Mouse (Mus musculus) lung, postnatal 10 days (tissue): ENCODE measurements around the gene Ret.

ENCODE experiments used
- DNase-seq: peaks from one replicate; pipeline ENCODE4 v3.0.0; 2021

The Ret gene

DNA sequence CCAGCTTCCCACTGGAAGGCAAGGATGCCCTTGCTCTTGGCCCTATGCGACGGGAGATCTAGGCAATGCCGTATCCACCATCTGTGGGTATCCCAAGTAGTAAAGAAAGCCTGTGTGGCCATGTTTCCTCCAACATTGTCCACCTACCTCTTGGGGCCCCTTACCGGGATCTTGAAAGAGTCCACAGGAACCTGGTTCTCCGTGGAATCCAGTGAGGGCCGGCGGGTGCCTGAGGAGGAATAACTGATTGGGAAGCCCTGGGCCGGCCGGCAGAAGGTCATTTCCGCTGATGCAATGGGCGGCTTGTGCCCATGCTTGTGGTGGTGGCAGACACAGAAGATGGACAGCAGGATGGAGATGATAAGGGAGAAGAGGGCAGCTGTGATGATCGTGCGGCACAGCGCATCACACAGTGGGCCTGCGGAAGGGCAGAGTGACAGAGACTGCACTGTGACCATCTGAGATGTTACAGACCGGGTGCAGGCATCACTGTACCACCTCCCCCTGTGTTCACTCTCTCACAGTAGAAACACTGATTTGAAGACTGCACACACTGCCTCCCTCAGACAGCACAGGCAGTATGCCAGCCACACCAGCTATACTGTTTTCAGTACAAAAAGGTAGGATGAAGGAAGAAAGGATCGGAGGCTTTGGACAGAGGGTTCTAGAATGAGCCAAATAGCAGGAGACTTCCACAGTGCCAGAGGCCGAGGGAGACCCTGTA lies 24.1 kb downstream of the Ret start:
- no peak for DNase-seq

DNA sequence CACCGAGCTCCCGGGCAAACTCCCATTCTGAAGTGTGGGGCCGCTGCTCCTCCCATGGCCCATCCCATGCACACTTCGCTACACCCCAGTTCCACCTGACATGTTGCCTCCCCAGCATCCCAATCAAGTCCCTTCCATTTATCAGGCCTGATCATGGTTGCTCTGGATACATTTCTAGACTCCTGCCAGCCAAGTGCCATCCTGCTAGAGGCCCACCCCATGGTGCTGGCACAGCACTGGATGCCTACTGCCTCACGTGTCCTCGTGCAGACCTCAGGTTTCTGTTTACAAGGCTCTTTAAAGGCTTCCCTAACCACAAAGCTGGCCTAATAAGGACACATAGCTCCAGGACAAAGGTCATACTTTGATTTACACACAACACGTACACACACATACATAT lies 26.1 kb downstream of the Ret start:
- no peak for DNase-seq

DNA sequence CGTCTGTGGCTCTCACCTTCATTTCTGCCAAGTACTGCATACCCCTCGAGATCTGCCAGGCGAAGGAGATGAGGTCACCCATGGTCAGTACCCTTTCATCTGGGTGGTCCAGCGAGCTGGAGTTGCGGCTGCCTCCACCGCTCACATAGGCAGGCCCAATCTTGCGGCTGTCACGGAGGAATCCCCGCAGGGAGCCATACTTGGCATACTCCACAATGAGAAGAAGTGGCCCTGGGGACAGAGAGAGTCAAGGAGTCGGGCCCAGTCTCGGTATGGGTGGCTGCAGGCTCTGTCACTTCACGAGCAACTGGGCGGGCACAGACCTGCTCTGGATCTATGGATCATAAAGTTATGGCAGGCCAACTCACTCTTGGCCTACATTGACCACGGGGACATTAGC lies 29.4 kb downstream of the Ret start:
- DNase-seq, result no peak

DNA sequence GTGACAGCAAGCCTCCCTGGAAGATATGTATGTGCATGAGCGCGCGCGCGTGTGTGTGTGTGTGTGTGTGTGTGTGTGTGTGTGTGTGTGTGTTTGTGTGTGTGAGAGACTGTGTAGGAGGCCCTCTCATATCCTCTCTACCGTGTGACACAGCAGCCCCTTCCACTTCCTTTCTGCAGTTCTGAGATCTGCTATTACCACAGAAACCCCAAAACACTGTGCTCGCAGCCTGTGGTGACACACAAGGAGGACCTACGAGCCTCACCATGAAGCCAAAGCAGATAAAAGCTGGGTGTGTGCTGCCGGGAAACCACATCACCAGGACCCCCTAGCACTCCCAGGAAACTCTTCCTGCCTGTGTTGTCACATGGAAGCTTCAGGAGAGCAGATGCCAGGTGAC lies 30.5 kb downstream of the Ret start:
- no peak for DNase-seq

DNA sequence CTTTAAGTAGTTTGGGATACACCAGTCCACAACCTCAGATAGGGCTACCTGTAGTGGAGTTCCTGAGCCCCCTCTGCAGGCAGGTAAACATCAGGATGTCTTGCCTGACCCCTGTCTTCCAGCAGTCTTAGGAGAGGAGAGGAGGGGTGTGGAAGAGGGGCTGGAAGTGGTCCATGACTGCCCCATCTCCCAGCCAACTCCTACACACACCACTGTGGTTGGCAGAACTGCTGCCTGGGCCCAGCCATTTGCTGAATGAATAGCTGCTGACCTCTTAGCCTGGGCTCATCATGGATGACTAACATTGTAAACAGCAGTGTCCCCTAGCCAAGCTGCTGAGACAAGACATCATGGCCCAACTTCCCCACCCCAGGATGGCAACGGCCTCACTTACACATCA lies 32.0 kb downstream of the Ret start:
- no peak for DNase-seq

DNA sequence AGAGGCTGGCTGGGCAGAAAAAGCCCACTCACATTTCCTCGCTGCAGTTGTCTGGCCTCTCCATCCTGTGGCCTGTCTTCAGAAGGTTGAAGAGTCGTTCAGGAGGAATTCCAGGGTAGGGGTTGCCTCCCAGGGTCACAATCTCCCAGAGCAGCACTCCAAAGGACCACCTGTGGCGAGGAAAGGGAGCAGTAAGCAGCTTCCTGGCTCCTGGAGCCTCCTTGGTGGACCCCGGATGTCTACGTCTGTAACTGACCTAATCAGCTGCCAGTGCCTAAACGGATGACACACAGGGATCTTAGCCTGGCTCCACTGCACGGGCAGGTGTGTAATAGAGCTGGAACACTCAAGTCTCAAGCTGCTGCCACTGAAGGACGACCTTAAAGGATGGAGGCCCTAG lies 32.8 kb downstream of the Ret start:
- DNase-seq, result no peak

DNA sequence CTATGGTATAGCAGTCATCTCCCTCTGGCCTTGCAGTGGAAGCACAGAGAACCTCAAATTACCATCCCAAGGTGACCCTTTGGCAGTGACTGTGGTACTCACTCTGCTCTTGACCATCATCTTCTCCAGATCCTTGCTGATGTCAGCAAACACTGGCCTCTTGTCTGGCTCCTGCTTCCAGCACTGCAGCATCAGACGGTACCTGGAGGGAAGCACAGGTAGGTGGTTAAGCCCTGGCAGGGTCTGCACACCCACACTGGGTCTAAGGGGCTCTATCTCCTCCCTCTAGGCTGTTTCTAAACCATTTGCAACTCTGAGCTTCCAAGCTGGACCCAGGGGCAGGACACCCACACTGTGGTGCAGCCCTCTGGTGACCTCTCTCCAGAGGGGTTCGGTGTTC lies 34.4 kb downstream of the Ret start:
- no peak for DNase-seq

DNA sequence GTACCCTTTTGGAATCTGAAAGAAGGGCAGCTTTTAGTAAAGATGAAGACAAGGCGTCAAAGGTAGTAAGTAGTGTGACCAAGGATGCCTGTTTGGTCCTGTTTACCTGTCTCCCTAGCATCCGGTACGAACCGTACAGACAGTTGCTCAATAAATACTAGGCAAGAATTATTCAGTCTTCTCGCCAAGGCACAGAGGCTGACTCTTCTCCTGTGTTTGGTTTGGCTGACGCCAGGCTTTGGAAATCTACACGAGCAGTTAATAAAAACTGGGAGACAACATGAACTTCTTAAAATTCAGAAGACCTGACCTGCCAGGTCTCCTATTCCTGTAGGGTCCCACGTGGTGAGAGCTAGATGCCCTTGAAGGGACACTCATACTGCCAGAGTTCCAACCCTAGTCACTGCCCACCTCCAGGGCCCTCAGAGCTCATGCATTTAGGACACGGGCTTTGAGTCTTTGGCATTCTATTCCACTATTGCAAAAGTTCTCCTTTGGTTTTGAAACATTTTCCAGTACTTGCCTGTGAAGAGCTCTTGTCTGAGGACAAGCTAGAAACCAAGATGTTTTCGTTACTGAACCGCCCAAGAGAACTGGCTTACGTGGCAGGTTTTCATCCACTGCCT lies 34.9 kb downstream of the Ret start:
- peak; percentile 27 for DNase-seq

DNA sequence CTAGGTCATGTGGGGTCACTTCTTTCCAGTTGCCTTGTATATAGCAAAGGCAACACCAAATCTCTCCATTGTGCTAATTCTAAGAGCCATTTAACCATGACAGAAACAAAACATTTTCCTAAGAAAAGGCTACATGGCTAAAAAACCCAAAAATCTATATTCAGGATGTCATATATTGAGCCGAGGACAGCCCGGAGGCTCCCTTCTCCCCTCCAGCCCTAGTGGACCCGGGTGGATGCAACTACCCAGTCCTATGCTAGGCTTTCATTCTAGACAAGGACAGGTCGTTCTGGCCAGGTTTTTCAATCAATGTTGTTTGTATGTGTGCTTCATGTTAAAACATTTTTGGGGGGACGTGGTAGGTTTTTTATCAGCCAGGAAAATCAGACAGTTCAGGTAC lies 44.4 kb downstream of the Ret start:
- no peak for DNase-seq

DNA sequence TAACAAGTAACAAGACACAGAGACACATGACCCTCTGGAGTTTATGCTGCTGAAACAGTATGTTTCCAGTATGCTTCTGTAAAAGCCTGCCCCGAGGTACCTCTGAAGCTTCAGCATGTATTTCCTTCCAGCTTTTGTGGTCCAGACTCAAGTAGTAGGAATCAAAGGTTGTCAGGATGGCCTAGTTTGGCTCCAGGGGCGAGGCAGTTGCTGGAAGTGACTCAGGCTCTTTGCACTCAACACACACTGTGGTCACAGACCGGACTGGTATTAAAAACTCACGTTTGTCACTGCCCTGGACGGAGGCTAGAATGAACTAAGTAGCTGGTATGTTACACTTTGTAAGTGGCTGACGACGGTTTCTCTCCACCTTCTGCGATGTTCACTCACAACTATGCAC lies 46.5 kb downstream of the Ret start:
- no peak for DNase-seq

DNA sequence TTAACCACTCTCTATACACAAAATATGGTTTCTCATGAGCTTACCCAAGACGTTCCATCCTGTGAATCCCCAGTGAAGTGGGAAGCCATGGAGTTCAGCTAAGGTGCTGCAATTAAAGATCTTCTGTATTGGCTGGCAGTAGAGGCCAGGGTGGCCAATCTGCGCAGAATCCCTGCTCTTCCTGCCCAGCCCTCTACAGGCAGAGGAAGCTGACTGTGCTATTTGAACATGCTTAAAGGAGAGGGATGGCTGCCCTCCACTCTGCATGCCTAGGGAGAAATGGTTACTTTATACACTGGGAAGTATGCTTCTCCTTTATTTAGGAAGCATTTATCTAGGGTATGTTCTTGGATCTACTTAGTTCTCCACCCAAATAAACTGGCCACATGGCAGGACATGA lies 47.0 kb downstream of the Ret start:
- no peak for DNase-seq

DNA sequence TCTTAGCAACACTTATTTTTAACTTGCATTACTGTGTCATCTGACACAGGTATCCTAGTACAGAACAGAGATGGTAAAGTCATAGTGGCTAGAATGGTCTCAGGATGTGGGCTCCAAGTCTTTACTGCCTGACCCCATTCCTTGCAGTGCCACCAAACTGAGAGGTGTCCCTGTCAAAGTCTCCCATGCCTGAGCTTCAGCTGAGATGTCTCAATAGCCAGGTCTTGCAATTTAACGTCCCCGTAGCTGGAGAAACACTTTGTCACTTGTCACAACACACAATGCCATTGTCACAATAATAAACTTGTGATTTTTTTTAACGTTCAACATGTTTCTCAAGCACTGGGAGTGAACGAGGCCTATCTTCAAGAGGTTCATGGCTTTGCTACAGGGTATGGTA lies 47.4 kb downstream of the Ret start:
- no peak for DNase-seq

DNA sequence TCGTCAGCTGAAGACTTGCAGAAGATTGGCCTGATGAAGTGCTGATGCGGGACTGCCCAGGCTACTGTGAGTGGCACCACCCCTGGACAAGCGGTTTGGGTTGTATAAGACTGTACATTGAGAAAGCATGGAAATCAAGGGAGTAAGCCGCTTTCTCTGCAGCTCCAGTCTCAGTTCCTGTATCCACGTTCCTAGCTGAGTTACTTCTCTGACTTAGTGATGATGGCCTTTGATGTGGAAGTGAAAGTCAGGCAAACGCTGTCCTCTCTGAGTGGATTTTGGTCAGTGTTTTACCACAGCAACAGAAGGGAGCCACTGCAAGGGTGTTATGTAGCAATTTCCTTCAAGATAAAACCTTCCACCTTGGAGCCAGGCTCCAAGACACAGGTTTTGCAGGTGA lies 56.6 kb downstream of the Ret start:
- DNase-seq, result no peak

DNA sequence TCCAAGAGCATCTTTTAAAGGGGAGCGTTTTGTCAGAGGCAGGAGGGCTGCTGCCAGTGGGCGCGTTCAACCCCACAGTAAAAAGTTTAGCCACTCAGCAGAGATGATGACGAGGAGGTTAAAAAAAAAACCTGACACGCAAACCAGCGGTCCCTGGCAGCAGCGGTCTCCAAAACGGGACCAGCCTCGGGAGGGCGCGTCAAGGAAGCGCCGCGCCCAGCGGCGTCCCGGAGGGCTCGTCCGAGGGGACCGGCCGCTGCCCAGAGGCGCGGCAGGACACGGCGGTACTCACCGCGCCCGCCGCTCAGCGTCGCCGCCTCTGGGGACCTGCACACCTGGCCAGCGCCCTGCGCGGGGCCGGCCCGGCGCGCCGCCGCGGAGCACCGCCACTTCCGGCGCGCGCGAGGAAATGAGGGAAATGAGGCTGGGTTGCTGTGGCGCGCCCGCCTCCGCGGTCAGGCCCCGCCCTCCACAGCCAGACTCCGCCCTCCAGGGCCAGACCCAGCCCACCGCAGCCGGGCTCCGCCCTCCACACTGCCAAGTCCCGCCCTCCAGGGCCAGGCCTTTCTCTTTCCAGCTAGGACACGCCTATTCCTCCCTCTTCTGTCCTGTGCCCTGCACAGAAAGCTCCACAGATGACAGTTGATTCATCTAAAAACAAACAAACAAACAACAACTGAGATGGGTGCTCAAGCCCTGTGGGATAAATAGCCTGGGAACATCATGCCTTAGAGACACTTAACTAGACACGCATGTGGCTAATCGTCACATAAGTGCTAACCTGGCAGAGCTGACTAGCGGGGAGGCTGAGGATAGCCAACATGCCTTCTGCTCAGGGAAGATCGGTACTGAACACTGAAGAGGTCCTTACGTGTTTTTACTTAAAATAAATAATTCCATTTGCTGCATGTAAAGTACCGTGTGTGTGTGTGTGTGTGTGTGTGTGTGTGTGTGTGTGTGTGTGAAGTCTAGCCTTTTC lies 58.5 kb downstream of the Ret start, which contains the start of gene Csgalnact2:
Gene Csgalnact2, minus strand, starts transcription at position 410 of the 979 bp plus-strand sequence.
- DNase-seq, result peak; percentile 94

DNA sequence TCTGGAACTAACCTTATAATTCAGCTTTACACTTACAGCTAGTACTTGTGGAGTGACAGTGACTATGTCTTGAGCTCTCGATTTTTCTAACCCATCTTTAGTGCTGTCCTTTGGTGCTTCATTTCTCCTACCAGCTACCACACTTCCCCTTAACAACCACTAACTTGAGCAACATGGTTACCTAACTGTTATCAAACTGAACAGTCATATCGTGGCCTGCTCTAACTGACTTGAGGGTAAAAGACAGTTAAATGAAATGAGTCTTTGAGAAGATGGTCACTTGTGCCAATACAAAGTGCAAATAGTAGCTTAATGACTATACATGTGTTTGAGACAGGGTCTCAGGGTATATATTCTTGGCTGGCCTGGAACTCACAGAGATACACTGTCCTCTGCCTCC lies 60.4 kb downstream of the Ret start:
- no peak for DNase-seq

DNA sequence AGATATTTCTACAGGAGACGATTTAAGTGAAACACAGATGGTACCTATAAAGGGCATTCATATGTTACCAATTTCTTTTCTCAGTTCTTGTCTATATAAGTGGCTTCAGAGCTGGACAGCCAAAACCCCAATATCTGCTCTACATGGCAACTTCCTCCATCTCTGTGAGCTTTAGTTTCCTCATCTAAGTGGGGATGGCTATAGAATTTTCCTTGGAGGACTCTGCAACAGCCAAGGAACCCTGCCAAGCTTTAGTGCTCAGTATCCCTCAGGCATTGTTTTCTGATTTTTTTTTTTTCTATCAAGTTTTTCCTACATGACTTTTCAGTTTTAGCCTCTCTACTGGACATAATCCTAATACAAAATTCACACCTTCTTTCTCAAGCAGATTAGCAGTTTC lies 63.1 kb downstream of the Ret start:
- DNase-seq, result no peak

DNA sequence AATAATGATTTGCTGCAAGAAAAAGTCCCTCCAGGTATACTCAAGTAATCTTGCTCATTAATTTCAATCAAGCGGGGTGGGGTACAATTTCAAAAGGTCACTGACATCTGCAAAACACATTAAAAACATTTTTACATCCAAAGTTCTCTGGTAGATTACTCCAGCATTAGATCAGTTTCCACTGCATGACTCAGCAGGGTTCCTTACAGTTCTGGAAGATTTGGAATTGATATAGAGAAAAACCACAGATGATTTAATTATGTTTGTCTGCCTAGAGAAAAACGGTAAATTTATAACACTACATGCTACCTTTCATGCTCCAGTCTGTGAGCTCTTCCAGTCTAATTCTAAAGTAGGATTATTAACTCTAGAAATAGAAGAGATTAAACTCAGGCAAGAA lies 67.5 kb downstream of the Ret start:
- DNase-seq, result no peak

DNA sequence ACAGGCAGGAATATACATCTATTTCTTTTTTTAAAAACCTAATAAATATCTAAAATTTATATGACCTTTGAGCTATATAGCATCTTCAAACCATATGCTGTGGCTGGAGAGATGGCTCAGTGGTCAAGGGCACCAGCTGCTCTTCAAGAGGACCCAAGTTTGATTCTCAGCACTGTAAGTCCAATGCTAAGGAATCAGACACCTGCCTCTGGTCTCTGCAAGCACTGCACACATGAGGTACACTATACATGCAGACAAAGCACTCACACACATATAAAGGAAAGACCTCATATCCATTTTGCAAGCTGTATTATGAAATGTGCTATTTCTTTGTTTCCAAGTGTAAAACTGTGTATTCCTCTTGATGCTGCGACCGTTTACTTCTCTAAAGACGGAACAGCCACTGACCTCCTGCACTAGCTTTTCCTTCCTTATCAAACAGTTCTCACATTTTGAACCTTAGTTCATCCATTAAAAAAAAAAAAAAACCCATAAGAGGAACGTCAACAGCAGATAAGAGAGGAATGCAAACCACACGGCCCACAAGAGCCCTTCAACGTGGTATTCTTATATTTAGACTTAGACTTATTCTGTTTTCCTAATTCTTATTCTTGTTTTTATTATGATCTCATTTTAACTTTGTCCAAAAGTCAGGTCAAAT lies 69.6 kb downstream of the Ret start:
- DNase-seq, result peak; percentile 16

DNA sequence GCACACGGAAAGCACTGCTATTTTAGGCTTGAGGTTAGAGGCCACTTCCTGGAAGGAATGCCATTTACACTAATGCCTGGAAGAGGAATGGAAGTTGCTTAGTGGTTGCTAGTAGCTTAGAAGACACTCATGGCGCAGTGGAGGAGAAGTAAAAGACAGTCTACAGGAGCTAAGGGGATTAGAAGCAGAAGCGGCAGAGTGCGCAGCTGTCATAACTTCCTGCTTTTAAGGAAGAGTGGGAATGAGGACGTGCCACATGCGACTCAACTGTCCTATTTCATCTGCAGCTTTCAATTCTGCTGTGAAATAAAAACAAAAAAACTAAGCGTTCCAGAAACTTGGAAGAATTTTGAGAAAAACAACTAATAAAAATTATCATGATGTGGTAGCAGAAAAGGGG lies 70.3 kb downstream of the Ret start:
- no peak for DNase-seq

DNA sequence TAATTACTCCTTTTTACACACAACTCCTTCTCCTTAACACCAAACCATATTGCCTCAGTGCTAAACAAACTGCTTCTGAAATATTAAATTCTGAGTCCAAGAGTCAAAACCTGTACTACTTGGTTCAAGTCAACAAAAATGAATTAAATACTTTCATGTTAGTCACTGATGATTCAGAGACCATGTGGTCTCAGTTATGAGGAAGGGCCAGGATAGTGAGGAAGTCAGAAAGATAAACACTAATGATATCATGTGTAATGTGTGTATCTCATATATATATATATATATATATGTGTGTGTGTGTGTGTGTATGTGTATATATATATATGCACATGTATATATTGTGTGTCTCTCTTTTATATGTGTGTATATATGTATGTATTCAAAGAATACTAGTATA lies 70.9 kb downstream of the Ret start:
- no peak for DNase-seq

DNA sequence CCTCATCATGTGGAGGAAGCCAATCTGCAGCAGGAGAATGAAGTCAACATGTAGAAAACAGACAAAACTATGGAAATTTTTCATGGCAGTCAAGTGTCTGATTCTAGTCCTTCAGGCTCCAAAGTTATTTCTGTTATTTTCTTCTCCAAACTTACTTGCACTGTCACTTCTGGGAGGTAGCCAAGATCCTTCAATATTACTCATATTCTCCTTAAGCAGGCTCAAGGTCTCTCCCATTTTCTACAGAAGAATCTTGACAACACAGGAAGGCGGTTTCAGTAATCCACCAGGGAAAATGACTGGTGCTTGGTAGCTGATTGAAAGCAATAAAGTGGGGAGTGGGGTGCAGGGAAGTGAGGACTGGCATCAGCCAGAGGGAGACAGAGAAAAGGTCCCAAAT lies 74.8 kb downstream of the Ret start:
- no peak for DNase-seq

DNA sequence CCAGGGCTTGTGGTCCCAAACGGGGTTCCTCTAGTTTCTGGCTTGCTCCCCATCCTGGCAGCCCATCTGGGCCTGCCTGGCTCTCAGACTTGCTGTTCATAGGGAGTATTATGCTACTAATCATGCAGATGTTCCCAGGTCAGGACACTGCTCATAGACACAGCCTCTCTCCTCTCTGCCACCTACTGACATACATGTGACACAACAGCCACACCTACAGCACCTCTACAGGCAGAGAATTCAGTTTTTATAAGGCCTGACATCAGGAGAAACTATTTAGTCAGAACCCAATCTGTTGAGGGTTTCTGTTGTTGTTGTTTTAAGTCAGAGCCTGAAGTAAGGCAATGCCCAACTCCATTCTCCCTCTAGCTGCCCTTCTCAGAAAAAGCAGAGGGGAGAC lies 85.7 kb downstream of the Ret start:
- no peak for DNase-seq
